Mouse (Mus musculus): ENCODE data around the gene Hist3h2ba. TPM values are rescaled to one million over a fixed set of nuclear protein-coding genes. Genes with fewer than 3 reads are reported as not detected.

Gene Hist3h2ba
- polyA plus RNA-seq, 1 experiment from 2014 or later = 8.4 TPM

DNA sequence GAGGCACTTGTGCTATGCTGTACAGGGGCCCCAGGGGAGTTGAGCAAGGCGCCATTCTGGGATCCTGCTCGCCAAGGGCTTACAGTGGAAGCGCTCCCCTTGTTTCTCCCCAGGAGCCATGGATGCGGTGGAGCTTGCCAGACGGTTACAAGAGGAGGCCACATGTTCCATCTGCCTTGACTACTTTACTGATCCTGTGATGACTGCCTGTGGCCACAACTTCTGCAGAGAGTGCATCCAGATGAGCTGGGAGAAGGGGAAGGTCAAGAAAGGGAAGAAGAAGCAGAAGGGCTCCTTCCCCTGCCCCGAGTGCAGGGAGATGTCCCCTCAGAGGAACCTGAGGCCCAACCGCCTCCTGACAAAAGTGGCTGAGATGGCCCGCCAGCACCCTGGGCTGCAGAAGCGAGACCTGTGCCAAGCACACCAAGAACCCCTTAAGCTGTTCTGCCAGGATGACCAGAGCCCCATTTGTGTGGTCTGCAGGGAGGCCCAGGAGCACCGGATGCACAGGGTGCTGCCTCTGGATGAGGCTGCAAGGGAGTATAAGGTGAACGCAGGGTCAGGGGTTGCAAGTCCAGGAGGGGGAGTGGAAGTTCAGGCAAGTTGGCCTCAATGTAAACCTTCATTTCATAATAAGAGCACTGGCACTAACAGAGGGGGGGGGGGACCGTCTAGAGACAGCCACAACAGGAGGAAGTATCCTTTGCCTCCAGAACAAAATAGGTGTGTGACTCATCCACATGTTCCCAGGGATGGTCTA lies 16.5 kb downstream of the Hist3h2ba start:
- Histone ChIP-seq H3K27me3 (ENCODE audit: control insufficient read depth, insufficient read depth, low read length) (peaks cover 25% of the 10 kb centered on the region), H3K9me3 (replicated peaks; ENCODE audit: control insufficient read depth, low read length) (peaks cover 4% of the 10 kb centered on the region; the same call in 1 of the 2 replicates), H3K4me2 (peak overlapping the region; percentile 8; the same call in 1 of the 2 replicates), H3K9ac (ENCODE audit: low read depth, low read length) (peak overlapping the region; percentile 39; the same call in 1 of the 2 replicates), H3K4me1 (ENCODE audit: control insufficient read depth, insufficient read depth, low read length) (peaks cover 9% of the 10 kb centered on the region), H3K4me3 (ENCODE audit: low read depth, low read length) (no peak overlapping the region), H3K27ac (ENCODE audit: low read depth, low read length) (no peak overlapping the region), H3K36me3 (ENCODE audit: control insufficient read depth, insufficient read depth, low read length) (no peaks in the 10 kb centered on the region)
- no peak for ATAC-seq (replicated peaks; ENCODE audit: insufficient number of reproducible peaks, low FRiP score, low TSS enrichment)
- WGBS (ENCODE audit: insufficient replicate concordance) = 39% methylated on average over 12 of the region's 12 CpGs

DNA sequence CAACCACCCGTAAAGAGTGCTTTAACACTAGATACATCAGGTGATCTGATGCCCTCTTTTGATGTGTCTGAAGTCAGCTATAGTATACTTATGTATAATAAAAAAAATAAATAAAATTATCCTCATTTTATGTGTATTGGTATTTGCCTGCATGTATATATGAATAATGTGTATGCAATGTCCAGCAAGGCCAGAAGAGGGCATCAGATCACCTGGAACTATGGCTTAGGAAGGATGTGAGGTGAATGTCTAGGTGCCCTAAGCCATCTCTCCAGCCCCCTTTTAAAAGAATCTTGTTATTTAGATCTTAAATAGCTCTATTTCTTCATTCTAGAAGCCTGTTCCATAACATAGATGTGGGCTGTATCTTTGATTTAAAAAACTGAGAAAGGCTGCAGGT lies 18.6 kb downstream of the Hist3h2ba start:
- Histone ChIP-seq H3K4me1 (ENCODE audit: control insufficient read depth, insufficient read depth, low read length) (peaks cover 13% of the 10 kb centered on the region), H3K27me3 (ENCODE audit: control insufficient read depth, insufficient read depth, low read length) (peaks cover 12% of the 10 kb centered on the region), H3K9ac (ENCODE audit: low read depth, low read length) (no peak overlapping the region), H3K36me3 (ENCODE audit: control insufficient read depth, insufficient read depth, low read length) (no peaks in the 10 kb centered on the region), H3K27ac (ENCODE audit: low read depth, low read length) (no peak overlapping the region), H3K4me3 (ENCODE audit: low read depth, low read length) (no peak overlapping the region), H3K4me2 (no peak overlapping the region), H3K9me3 (replicated peaks; ENCODE audit: control insufficient read depth, low read length) (no peaks in the 10 kb centered on the region)
- ATAC-seq (replicated peaks; ENCODE audit: insufficient number of reproducible peaks, low FRiP score, low TSS enrichment) = no peak
- WGBS (ENCODE audit: insufficient replicate concordance) = 94% methylated on average over 1 of the region's 1 CpGs

DNA sequence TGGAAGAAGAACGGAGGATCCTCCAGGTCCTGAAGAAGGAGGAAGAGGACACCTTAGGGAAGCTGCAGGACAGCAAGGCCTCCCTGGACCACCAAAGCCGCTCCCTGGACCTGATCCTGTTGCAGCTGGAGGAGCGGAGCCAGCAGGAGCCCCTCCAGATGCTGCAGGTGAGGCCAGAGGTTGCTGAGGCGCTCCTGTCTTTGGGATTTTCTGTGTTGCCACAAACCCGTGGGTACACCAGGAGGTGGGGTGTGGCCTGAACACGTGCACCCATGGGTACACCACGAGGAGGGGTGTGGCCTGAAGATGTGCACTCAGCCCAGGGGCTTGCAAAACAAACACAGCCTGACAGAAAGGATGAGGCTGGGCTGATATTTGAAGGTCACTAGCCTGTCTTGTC lies 19.8 kb downstream of the Hist3h2ba start:
- H3K27me3 ChIP-seq (ENCODE audit: control insufficient read depth, insufficient read depth, low read length) = peaks cover 7% of the 10 kb centered on the region
- no peaks in the 10 kb centered on the region for H3K36me3 ChIP-seq (ENCODE audit: control insufficient read depth, insufficient read depth, low read length)
- H3K27ac ChIP-seq (ENCODE audit: low read depth, low read length) = no peak overlapping the region
- no peak for ATAC-seq (replicated peaks; ENCODE audit: insufficient number of reproducible peaks, low FRiP score, low TSS enrichment)
- no peak overlapping the region for H3K9ac ChIP-seq (ENCODE audit: low read depth, low read length)
- WGBS (ENCODE audit: insufficient replicate concordance) = 76% methylated on average over 7 of the region's 7 CpGs
- H3K4me3 ChIP-seq (ENCODE audit: low read depth, low read length) = no peak overlapping the region
- peaks cover 13% of the 10 kb centered on the region for H3K4me1 ChIP-seq (ENCODE audit: control insufficient read depth, insufficient read depth, low read length)
- H3K4me2 ChIP-seq = no peak overlapping the region
- no peaks in the 10 kb centered on the region for H3K9me3 ChIP-seq (replicated peaks; ENCODE audit: control insufficient read depth, low read length)

DNA sequence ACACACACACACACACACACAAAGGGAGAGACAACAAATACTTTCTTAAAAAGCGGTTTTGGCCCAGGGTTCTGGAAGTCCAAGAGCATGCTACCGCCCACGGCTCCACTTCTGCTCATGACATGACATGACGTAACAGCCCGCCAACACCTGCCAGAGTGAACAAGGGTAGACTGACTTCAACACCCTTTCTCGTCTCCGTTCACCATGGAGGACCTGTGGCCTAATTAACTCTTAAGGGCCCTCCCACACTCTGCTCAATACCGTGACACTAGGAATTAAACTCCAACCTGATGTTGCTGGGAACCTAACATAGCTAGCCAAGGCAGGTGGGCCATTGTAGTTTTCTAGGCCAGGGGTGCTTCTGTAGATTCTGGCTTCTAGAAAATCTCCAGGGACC lies 20.3 kb downstream of the Hist3h2ba start:
- peaks cover 4% of the 10 kb centered on the region for H3K27me3 ChIP-seq (ENCODE audit: control insufficient read depth, insufficient read depth, low read length)
- no peaks in the 10 kb centered on the region for H3K36me3 ChIP-seq (ENCODE audit: control insufficient read depth, insufficient read depth, low read length)
- no peak overlapping the region for H3K4me3 ChIP-seq (ENCODE audit: low read depth, low read length)
- 67% methylated on average over 8 of the region's 8 CpGs for WGBS (ENCODE audit: insufficient replicate concordance)
- H3K9me3 ChIP-seq (replicated peaks; ENCODE audit: control insufficient read depth, low read length) = no peaks in the 10 kb centered on the region
- no peak overlapping the region for H3K4me2 ChIP-seq
- no peak overlapping the region for H3K27ac ChIP-seq (ENCODE audit: low read depth, low read length)
- no peak overlapping the region for H3K9ac ChIP-seq (ENCODE audit: low read depth, low read length)
- ATAC-seq (replicated peaks; ENCODE audit: insufficient number of reproducible peaks, low FRiP score, low TSS enrichment) = no peak
- peaks cover 13% of the 10 kb centered on the region for H3K4me1 ChIP-seq (ENCODE audit: control insufficient read depth, insufficient read depth, low read length)

DNA sequence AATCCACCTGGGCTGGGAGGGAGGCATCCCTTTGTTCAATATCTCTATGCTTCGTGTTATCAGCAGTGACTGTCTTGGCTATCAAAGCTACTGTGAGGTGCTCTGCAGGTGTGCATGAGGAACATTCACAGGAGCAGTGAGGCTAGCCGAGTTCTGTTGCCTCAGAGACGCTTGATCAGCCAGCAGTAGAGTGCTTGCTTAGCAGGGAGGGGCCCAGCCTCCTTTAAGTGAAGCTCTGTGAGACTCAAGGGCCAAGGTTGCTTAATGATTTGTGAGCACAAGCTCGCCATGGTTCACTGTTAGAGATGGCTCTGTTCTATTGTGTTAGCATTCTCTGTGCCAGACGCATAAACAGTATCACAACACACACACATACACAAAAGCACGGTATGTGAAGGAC lies 20.9 kb downstream of the Hist3h2ba start:
- no peaks in the 10 kb centered on the region for H3K36me3 ChIP-seq (ENCODE audit: control insufficient read depth, insufficient read depth, low read length)
- H3K4me2 ChIP-seq = no peak overlapping the region
- H3K9ac ChIP-seq (ENCODE audit: low read depth, low read length) = no peak overlapping the region
- no peak overlapping the region for H3K4me3 ChIP-seq (ENCODE audit: low read depth, low read length)
- no peak for ATAC-seq (replicated peaks; ENCODE audit: insufficient number of reproducible peaks, low FRiP score, low TSS enrichment)
- peaks cover 12% of the 10 kb centered on the region for H3K4me1 ChIP-seq (ENCODE audit: control insufficient read depth, insufficient read depth, low read length)
- no peak overlapping the region for H3K27ac ChIP-seq (ENCODE audit: low read depth, low read length)
- no peaks in the 10 kb centered on the region for H3K27me3 ChIP-seq (ENCODE audit: control insufficient read depth, insufficient read depth, low read length)
- 72% methylated on average over 6 of the region's 6 CpGs for WGBS (ENCODE audit: insufficient replicate concordance)
- H3K9me3 ChIP-seq (replicated peaks; ENCODE audit: control insufficient read depth, low read length) = no peaks in the 10 kb centered on the region

DNA sequence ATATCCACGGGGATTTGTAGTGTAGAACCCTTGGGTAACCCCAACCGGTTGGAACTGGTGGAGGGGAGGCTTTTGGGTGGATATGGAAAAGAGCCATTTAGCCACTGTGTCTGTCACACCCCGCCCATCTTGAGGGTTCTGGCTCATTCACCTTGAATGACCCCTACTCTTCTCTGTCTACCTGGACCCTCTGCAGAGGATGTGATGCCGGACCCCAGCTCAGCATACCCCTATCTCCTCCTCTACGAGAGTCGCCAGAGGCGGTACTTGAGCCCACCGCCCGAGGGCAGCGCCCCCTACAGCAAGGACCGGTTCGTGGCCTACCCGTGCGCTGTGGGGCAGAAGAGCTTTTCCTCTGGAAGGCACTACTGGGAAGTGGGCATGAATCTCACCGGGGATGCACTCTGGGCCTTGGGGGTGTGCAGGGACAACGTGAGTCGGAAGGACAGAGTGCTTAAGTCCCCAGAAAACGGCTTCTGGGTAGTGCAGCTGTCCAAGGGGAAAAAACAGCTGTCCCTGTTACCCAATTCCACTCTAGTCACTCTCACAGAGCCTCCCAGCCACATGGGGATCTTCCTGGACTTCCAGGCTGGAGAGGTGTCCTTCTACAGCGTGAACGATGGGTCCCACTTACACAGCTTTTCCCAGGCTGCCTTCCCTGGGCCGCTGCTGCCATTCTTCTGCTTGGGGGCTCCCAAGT lies 22.3 kb downstream of the Hist3h2ba start:
- no peak overlapping the region for H3K27ac ChIP-seq (ENCODE audit: low read depth, low read length)
- no peaks in the 10 kb centered on the region for H3K9me3 ChIP-seq (replicated peaks; ENCODE audit: control insufficient read depth, low read length)
- H3K27me3 ChIP-seq (ENCODE audit: control insufficient read depth, insufficient read depth, low read length) = no peaks in the 10 kb centered on the region
- no peak overlapping the region for H3K4me3 ChIP-seq (ENCODE audit: low read depth, low read length)
- peaks cover 6% of the 10 kb centered on the region for H3K4me1 ChIP-seq (ENCODE audit: control insufficient read depth, insufficient read depth, low read length)
- H3K4me2 ChIP-seq = no peak overlapping the region
- ATAC-seq (replicated peaks; ENCODE audit: insufficient number of reproducible peaks, low FRiP score, low TSS enrichment) = no peak
- H3K36me3 ChIP-seq (ENCODE audit: control insufficient read depth, insufficient read depth, low read length) = no peaks in the 10 kb centered on the region
- H3K9ac ChIP-seq (ENCODE audit: low read depth, low read length) = no peak overlapping the region
- WGBS (ENCODE audit: insufficient replicate concordance) = 77% methylated on average over 21 of the region's 21 CpGs

DNA sequence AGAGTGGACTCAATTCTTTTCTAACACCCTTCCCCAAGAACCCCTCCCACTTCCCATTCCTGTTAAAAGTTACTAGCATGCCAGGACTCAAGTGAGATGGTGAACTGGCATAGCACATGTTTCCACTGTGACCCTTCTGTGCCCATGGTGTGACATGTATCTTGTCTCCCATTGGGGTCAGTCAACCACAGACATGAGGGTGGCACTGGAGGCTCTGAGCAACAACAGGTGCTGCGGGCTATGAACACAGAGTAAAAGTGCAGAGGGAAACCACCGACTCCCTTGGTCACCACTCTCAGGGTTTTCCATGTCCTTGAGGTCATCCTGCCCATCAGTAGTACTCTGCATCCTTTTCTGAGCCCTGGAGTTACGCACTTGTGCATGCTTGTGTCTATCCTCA lies 23.1 kb downstream of the Hist3h2ba start:
- no peaks in the 10 kb centered on the region for H3K27me3 ChIP-seq (ENCODE audit: control insufficient read depth, insufficient read depth, low read length)
- H3K27ac ChIP-seq (ENCODE audit: low read depth, low read length) = no peak overlapping the region
- peaks cover 7% of the 10 kb centered on the region for H3K4me1 ChIP-seq (ENCODE audit: control insufficient read depth, insufficient read depth, low read length)
- H3K36me3 ChIP-seq (ENCODE audit: control insufficient read depth, insufficient read depth, low read length) = no peaks in the 10 kb centered on the region
- no peak overlapping the region for H3K9ac ChIP-seq (ENCODE audit: low read depth, low read length)
- WGBS (ENCODE audit: insufficient replicate concordance) = 80% methylated on average over 3 of the region's 3 CpGs
- no peak overlapping the region for H3K4me3 ChIP-seq (ENCODE audit: low read depth, low read length)
- H3K4me2 ChIP-seq = no peak overlapping the region
- H3K9me3 ChIP-seq (replicated peaks; ENCODE audit: control insufficient read depth, low read length) = no peaks in the 10 kb centered on the region
- ATAC-seq (replicated peaks; ENCODE audit: insufficient number of reproducible peaks, low FRiP score, low TSS enrichment) = no peak

DNA sequence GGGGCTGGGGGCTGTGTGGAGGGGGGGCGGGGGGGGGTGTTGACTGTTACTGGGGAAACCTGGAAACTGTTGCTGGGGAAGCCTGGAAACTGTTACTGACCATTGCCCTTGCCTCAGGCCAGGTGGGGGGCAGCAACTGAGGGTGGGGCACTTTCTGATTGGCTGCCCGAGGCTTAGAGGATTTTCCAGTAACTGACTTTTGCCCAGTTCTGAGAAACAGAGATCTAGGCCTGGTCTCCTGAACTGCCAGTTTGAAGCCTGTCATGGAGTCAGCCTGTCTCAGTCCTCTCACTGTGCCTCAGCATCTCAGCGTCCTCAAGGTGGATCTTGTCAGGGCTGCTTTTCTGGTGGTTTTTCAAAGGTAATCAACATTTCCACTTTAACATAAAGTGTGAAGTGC lies 25.7 kb downstream of the Hist3h2ba start:
- Histone ChIP-seq H3K27me3 (ENCODE audit: control insufficient read depth, insufficient read depth, low read length) (no peaks in the 10 kb centered on the region), H3K4me2 (no peak overlapping the region), H3K36me3 (ENCODE audit: control insufficient read depth, insufficient read depth, low read length) (no peaks in the 10 kb centered on the region), H3K27ac (ENCODE audit: low read depth, low read length) (no peak overlapping the region), H3K9me3 (replicated peaks; ENCODE audit: control insufficient read depth, low read length) (no peaks in the 10 kb centered on the region), H3K9ac (ENCODE audit: low read depth, low read length) (no peak overlapping the region), H3K4me3 (ENCODE audit: low read depth, low read length) (no peak overlapping the region), H3K4me1 (ENCODE audit: control insufficient read depth, insufficient read depth, low read length) (peaks cover 13% of the 10 kb centered on the region)
- 75% methylated on average over 3 of the region's 3 CpGs for WGBS (ENCODE audit: insufficient replicate concordance)
- no peak for ATAC-seq (replicated peaks; ENCODE audit: insufficient number of reproducible peaks, low FRiP score, low TSS enrichment)
